Mouse (Mus musculus) heart, postnatal 14 days (tissue): Measurements from ENCODE around the gene Rgma. TPM values are rescaled to one million over a fixed set of nuclear protein-coding genes. Genes with fewer than 3 reads are reported as not detected.

Experiments
- DNase-seq, 2 experiments: peaks; one replicate each; pipeline ENCODE4 v3.0.0; 2021 to 2022
- intact Hi-C: fragments of 180-260 bp; cut with DNase I; formaldehyde crosslinking; loops from one replicate; pipeline ENCODE4 v1.15.1; 2025
- total RNA-seq, 2 experiments: library from RNA; stranded (reverse); gene quantifications; 2 replicates each; pipeline ENCODE4 v1.2.3; 2021

Rgma gene
- total RNA-seq, 2 experiments from 2014 or later = 63.3 to 76.9 TPM

- intact Hi-C loops = no loop called here
- DNase-seq = no peak
Observed at GRCm38 (mm10) chr7:73367681-73368464, 7.4 kb upstream of the Rgma start.

GRCm38 (mm10) chr7:73369992-73370391, 5.3 kb upstream of the Rgma start:
- peak in 1 of 2 experiments; percentile 40 for DNase-seq

GRCm38 (mm10) chr7:73371587-73372321, 3.6 kb upstream of the Rgma start:
- no peak for DNase-seq
- intact Hi-C loops = no loop called here

More at GRCm38 (mm10) chr7:73369992-73370391, 5.3 kb upstream of the Rgma start:
- intact Hi-C loops = no loop called here

DNA sequence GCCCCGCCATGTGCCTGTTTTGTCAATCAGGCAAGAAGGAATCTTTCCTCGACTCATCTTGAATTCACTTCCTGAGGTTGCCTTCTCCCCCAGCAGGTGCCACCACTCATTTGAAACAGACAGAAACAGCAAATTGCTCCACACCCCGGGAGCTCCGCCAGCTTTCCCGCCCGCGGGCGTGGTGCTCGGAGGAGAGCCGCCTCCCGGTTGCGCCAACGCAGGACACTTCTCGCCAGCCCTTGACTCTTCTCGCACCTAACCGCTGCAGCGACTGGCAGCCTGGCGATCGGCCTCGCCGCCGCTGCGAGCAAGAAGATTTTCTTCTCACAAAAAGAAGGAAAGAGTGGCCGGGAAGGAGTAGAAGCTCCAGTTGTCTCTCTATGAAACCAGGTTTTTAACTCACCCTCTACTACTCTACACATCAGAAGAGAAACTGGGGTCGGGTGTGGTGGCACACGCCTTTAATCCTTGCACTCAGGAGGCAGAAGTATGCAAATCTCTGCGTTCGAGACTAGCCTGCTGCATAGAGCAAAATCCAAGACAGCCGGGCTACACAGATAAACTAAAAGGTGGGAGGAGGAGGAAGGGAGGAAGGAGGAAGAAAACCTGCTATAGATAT, 2.8 kb upstream of the Rgma start:
- peak; percentile 85 to 88 for DNase-seq
- intact Hi-C loops = no loop called here

DNA sequence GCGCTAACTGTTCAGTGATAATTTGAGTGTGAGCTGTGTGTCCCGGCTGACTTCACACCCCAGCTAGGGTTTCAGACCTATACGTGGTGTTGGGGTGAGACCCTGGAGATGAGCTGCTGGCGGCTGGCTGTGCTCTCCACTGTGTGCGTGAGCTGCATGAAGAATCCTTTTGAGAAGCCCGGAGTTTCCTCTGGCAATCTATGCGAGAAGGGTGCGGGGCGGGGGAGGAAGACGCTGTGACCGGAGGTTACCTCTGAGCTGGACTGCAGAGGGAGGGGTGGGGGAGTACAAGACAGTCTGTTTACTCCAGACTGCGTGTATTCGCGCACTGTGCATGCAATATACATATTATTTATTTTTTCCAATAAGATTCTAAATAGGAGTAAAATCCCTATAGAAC, 582 bp upstream of the Rgma start:
- DNase-seq = peak; percentile 55 to 61
- intact Hi-C loops = loop anchor here (2.0 to 5.0 kb wide), 4 partner anchors 44 to 347 kb away; no protein-coding TSS in a partner anchor

DNA sequence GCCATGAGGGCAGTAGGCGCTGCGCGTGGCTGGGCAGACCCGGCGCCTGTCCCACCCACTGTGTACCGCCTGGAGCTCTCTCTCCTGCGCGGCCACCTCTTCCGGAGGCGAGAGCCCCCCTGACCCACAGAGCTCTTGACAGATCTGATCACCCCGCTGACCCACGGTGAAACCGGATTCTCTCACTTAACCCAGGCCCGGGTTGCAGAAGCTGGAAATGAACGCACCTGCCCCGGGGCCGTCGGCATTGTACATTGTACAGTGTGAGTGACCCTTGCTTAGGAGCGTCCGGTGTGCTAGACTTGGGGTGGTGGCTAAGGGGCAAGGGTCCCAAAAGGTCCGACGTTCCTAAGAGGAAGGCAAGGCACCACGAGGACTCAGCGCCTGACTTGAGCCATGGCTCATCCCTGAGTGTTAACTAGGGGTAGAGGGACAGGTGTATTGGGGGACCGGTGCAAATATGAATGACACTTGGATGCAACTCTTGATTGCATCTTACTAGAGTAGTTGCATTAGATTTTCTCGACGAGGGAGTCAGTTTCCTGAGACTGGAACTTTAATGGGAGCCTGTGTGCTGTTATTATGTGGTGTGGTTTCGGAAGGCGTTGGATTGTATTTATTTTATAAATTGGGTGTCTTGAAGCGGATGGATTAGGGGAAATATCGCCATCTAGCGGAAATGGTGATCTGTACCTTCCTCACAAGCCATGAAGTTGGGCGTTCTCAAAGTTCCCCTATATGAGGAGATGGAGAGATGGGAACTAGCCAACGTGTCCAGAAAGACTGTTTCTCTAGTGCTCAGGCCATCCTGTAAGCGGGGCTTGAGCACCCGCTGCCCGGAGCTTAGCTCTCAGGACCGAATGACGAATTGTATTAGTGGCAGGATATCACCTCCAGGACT, 1.0 kb downstream of the Rgma start:
- intact Hi-C loops = loop anchor here (2.0 to 5.0 kb wide), 3 partner anchors 46 to 976 kb away; no protein-coding TSS in a partner anchor
- DNase-seq = peak; percentile 53 to 72

DNA sequence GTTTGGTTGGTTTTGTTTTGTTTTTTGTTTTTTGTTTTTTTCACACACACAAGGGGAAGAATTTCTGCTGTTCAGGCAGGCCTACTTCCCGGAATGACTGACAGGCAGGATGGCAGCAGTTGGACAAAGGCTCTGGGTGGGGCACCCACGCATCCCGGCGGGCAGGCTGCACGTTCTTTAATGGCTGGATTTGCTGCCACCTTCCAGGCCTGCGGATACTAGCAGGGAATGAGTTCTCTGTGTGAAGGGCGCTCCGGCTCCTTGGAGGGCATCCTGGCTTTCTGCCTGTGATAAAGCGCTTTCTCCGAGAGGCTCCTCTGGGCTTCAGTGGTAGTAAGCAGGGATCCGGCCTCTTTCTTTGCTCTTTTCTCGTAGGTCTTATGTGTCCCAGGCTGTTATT, 2.0 kb downstream of the Rgma start:
- intact Hi-C loops = loop anchor here (2.0 to 5.0 kb wide), 3 partner anchors 45 to 977 kb away; no protein-coding TSS in a partner anchor
- DNase-seq = peak in 1 of 2 experiments; percentile 30

DNA sequence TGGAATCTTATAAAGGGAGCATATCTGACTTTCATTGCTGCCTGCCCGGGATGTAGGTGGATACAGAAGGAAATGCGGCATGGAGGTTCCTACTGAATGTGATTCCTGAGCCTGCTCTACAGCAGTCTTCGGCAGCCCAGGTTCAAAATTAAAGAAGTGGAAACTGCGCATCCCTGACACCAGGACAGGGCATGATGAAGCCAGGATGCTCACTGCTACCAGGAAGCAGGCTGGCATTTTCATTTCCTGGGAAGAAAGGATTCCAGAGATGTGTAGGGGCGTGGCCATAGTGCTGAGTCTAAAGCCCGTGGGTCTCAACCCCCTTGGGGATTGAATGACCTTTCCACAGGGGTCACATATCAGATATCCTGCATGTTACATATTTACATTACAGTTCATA, 2.7 kb downstream of the Rgma start:
- intact Hi-C loops = loop anchor here (5.0 kb wide), 2 partner anchors 44 to 351 kb away; no protein-coding TSS in a partner anchor

GRCm38 (mm10) chr7:73382843-73383242, 7.5 kb downstream of the Rgma start:
- no peak for DNase-seq
- intact Hi-C loops = no loop called here

More for the DNA sequence above, 2.7 kb downstream of the Rgma start:
- no peak for DNase-seq

GRCm38 (mm10) chr7:73388866-73389265, 13.6 kb downstream of the Rgma start:
- no peak for DNase-seq
- intact Hi-C loops = no loop called here

GRCm38 (mm10) chr7:73389419-73389818, 14.1 kb downstream of the Rgma start:
- intact Hi-C loops = no loop called here
- DNase-seq = no peak

DNA sequence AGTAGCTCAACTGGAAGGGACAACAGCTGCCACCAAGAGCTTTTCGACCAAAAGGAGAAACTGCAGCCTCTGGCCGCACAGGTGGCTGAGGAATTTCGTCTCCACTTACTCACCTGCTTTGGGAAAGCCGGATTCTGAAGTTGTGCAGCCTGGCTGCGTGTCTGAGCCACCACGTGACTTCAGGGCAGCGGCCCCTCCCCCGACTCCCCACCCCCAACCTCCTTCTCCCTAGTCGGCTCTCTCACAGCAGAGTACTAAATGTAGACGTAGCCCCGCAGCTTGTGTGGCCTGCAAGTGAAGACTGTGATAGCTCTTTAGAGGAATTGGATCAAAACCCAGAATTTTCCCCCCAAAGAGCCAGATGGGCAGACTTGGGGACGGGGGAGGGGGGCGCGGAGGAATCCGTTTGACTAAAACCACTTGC, 14.6 kb downstream of the Rgma start:
- intact Hi-C loops = no loop called here
- no peak for DNase-seq

- DNase-seq = no peak
- intact Hi-C loops = no loop called here
Observed at GRCm38 (mm10) chr7:73390426-73391001, 15.2 kb downstream of the Rgma start.

GRCm38 (mm10) chr7:73391002-73391517, 15.8 kb downstream of the Rgma start:
- DNase-seq = peak; percentile 95
- intact Hi-C loops = no loop called here

- intact Hi-C loops = no loop called here
- peak; percentile 57 to 63 for DNase-seq
Observed at GRCm38 (mm10) chr7:73391518-73392321, 16.4 kb downstream of the Rgma start.

GRCm38 (mm10) chr7:73392359-73392758, 17.1 kb downstream of the Rgma start:
- intact Hi-C loops = no loop called here
- no peak for DNase-seq

DNA sequence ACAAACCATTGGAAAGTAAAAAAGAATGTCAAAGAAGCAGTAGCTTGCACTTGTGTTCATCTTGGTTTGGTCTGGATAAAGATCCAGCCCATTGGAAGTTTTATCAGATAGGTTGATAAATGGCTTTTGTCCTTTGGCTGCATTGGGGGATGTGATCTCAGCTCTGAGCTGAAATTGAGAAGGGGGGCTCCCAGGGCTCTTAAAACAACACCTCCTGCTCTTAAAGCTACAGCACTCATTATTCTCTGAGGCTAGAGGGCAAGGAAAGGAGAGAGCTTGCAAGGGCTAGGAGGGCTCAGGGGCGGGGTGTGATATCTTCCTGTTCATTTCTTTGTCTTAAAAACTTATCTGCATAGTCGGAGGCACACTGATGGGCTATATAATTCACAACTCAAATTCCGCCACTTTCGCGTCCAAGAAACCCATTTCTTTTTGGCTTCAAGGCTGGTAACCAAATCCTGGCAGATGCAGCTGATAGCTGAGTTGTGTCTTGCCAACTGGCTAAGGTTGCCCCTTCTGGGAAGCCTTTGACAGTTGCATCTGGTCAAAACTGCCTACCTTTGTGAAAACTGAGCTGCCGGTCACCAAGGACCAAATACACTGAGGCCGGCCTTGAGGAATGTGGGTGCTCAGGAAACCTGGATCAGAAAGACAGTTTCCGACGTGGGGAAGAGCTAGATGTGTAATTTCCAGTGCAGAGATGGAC, 18.2 kb downstream of the Rgma start:
- no peak for DNase-seq
- intact Hi-C loops = no loop called here

DNA sequence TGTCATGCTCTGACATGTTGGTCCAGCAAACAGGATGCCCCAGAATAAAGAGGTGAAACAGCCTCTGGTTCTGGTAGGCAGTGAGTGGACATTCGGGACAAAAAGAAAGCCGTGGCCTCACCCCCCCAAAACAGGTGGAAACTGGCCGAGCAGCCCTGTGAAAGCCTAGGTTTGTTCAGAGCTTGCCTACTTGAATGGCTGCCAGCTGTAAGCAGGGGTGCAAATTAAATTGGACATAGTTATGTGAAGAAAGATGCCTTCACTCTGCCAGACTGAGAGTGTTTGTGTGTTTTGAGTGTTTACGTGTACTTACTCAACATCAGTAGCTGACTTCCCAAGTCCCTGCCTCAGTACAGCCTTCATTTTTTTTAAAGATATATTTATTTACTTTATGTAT, 18.7 kb downstream of the Rgma start:
- intact Hi-C loops = no loop called here
- no peak for DNase-seq
